Mouse (Mus musculus) midbrain, embryonic 14.5 days (tissue): ENCODE results near the gene Osbpl2. TPM values are rescaled to one million over a fixed set of nuclear protein-coding genes. Genes with fewer than 3 reads are reported as not detected.
"Not testable (repeated sequence)": the region's sequence is repeated elsewhere in the genome, so short reads cannot be mapped to it uniquely, and the experiment has no call there.

Source experiments
- ATAC-seq: fragments of 200-750 bp; cut with Nextera tagmentation; 2 replicates; pipeline ENCODE4 v1.8.0; 2017; ENCODE audit warnings: moderate number of reproducible peaks, moderate library complexity; ENCODE audit not compliant: low FRiP score, low TSS enrichment
- DNase-seq: peaks from one replicate; pipeline ENCODE4 v3.0.0-alpha.2; 2015
- H3K27ac ChIP-seq: fragments of 300-500 bp; sonication (generic); replicated peaks from 2 replicates; pipeline ENCODE4 v1.5.1; 2014; ENCODE audit warnings: mild to moderate bottlenecking, low read depth, low read length, moderate library complexity
- H3K27me3 ChIP-seq: fragments of 300-500 bp; sonication (generic); 2 replicates; pipeline ENCODE4 v1.6.1; 2014; ENCODE audit warnings: low read length, control low read depth, mixed read lengths; ENCODE audit not compliant: control insufficient read depth, insufficient read depth
- H3K36me3 ChIP-seq: fragments of 300-500 bp; sonication (generic); 2 replicates; pipeline ENCODE4 v1.6.1; 2014; ENCODE audit warnings: low read length, control low read depth; ENCODE audit not compliant: control insufficient read depth, insufficient read depth
- H3K4me1 ChIP-seq: fragments of 300-500 bp; sonication (generic); 2 replicates; pipeline ENCODE4 v1.6.1; 2014; ENCODE audit warnings: mild to moderate bottlenecking, antibody characterized with exemption, low read length, control low read depth; ENCODE audit not compliant: control insufficient read depth, insufficient read depth
- H3K4me2 ChIP-seq: fragments of 300-500 bp; sonication (generic); 2 replicates; pipeline ENCODE4 v1.6.1; 2014; ENCODE audit warnings: mild to moderate bottlenecking, low read length, moderate library complexity
- H3K4me3 ChIP-seq: fragments of 300-500 bp; sonication (generic); replicated peaks from 2 replicates; pipeline ENCODE4 v1.5.1; 2014; ENCODE audit warnings: low read depth, low read length
- H3K9ac ChIP-seq: fragments of 300-500 bp; sonication (generic); replicated peaks from 2 replicates; pipeline ENCODE4 v1.6.1; 2014; ENCODE audit warnings: mild to moderate bottlenecking, low read length, moderate library complexity
- H3K9me3 ChIP-seq: fragments of 300-500 bp; sonication (generic); 2 replicates; pipeline ENCODE4 v1.6.1; 2016; ENCODE audit warnings: low read length, control low read depth, mixed read lengths; ENCODE audit not compliant: control insufficient read depth
- WGBS: fragments of 180-500 bp; shearing (Covaris S2); extraction: QIAGEN DNeasy Blood & Tissue Kit; methylation state at CpG from one replicate; pipeline ENCODE4 v1.1.7; 2014; 5-methylcytosine and 5-hydroxymethylcytosine counted together
- polyA plus RNA-seq: library from polyadenylated mRNA; unstranded; fragments of >200 nt; fragmentation: Nextera tagmentation; extraction: Ambion mirVana; gene quantifications from 2 replicates; pipeline ENCODE4 v1.2.1, GENCODE M21; 2014

Osbpl2 gene
- polyA plus RNA-seq, 1 experiment from 2014 or later = 76.6 TPM

GRCm38 (mm10) chr2:180165855-180166254 lies 46.7 kb downstream of the Osbpl2 start:
- ATAC-seq = no peak
- H3K9ac ChIP-seq = no peak overlapping the region
- H3K27ac ChIP-seq = no peak overlapping the region
- no peaks in the 10 kb centered on the region for H3K4me1 ChIP-seq
- no peak for DNase-seq
- no peaks in the 10 kb centered on the region for H3K27me3 ChIP-seq
- H3K4me3 ChIP-seq = no peak overlapping the region
- H3K9me3 ChIP-seq = no peaks in the 10 kb centered on the region
- no peak overlapping the region for H3K4me2 ChIP-seq
- 74% methylated on average over 2 of the region's 2 CpGs for WGBS
- H3K36me3 ChIP-seq = peaks cover 33% of the 10 kb centered on the region

GRCm38 (mm10) chr2:180166869-180167268 lies 47.8 kb downstream of the Osbpl2 start:
- H3K4me2 ChIP-seq = no peak overlapping the region
- ATAC-seq (no peak), DNase-seq (no peak)
- no peaks in the 10 kb centered on the region for H3K27me3 ChIP-seq
- no peaks in the 10 kb centered on the region for H3K4me1 ChIP-seq
- WGBS = 81% methylated on average over 2 of the region's 2 CpGs
- H3K27ac ChIP-seq = no peak overlapping the region
- H3K36me3 ChIP-seq = peaks cover 23% of the 10 kb centered on the region
- no peak overlapping the region for H3K4me3 ChIP-seq
- no peaks in the 10 kb centered on the region for H3K9me3 ChIP-seq
- H3K9ac ChIP-seq = no peak overlapping the region

- no peaks in the 10 kb centered on the region for H3K9me3 ChIP-seq
- H3K27ac ChIP-seq = no peak overlapping the region
- H3K27me3 ChIP-seq = no peaks in the 10 kb centered on the region
- H3K9ac ChIP-seq = no peak overlapping the region
- H3K4me1 ChIP-seq = peaks cover 14% of the 10 kb centered on the region
- H3K4me3 ChIP-seq = no peak overlapping the region
- ATAC-seq (no peak), DNase-seq (no peak)
- peaks cover 24% of the 10 kb centered on the region for H3K36me3 ChIP-seq
- WGBS = 91% methylated on average over 11 of the region's 11 CpGs
- no peak overlapping the region for H3K4me2 ChIP-seq
These were observed 51.2 kb downstream of the Osbpl2 start for GRCm38 (mm10) chr2:180170151-180170805.

GRCm38 (mm10) chr2:180170806-180171521 lies 51.9 kb downstream of the Osbpl2 start, which contains the start of gene Adrm1:
Adrm1 (plus strand) TSS chr2:180171485.
- Histone ChIP-seq H3K27me3 (no peaks in the 10 kb centered on the region), H3K4me1 (peaks cover 14% of the 10 kb centered on the region), H3K27ac (peak within 1 kb of the TSS; percentile 94), H3K4me3 (peak within 1 kb of the TSS; percentile 94), H3K36me3 (peaks cover 31% of the 10 kb centered on the region), H3K4me2 (peak within 1 kb of the TSS; percentile 79), H3K9me3 (no peaks in the 10 kb centered on the region), H3K9ac (peak within 1 kb of the TSS; percentile 96)
- DNase-seq (peak; percentile 98), ATAC-seq (peak; percentile 98)
- WGBS = 5% methylated on average over 41 of the region's 41 CpGs

- peak overlapping the region; percentile 94 for H3K27ac ChIP-seq
- H3K36me3 ChIP-seq = peaks cover 37% of the 10 kb centered on the region
- H3K9ac ChIP-seq = peak overlapping the region; percentile 96
- H3K27me3 ChIP-seq = no peaks in the 10 kb centered on the region
- H3K4me2 ChIP-seq = peak overlapping the region; percentile 79
- ATAC-seq (peak; percentile 72), DNase-seq (peak; percentile 74)
- H3K4me1 ChIP-seq = peaks cover 14% of the 10 kb centered on the region
- no peaks in the 10 kb centered on the region for H3K9me3 ChIP-seq
- under 1% methylated on average over 74 of the region's 80 CpGs for WGBS
- H3K4me3 ChIP-seq = peak overlapping the region; percentile 94
These were observed 52.5 kb downstream of the Osbpl2 start for GRCm38 (mm10) chr2:180171522-180172070.

GRCm38 (mm10) chr2:180172152-180172551 lies 53.0 kb downstream of the Osbpl2 start:
- ATAC-seq = no peak
- H3K4me2 ChIP-seq = peak overlapping the region; percentile 79
- 7% methylated on average over 9 of the region's 9 CpGs for WGBS
- no peaks in the 10 kb centered on the region for H3K27me3 ChIP-seq
- H3K4me3 ChIP-seq = peak overlapping the region; percentile 94
- H3K36me3 ChIP-seq = peaks cover 42% of the 10 kb centered on the region
- DNase-seq = no peak
- peaks cover 14% of the 10 kb centered on the region for H3K4me1 ChIP-seq
- peak overlapping the region; percentile 96 for H3K9ac ChIP-seq
- no peaks in the 10 kb centered on the region for H3K9me3 ChIP-seq
- no peak overlapping the region for H3K27ac ChIP-seq

GRCm38 (mm10) chr2:180173163-180173562 lies 54.1 kb downstream of the Osbpl2 start:
- H3K4me3 ChIP-seq = peak overlapping the region; percentile 94; the same call in 1 of the 2 replicates
- ATAC-seq (no peak), DNase-seq (no peak)
- peak overlapping the region; percentile 79 for H3K4me2 ChIP-seq
- no peak overlapping the region for H3K9ac ChIP-seq
- H3K36me3 ChIP-seq = peaks cover 53% of the 10 kb centered on the region
- H3K4me1 ChIP-seq = peaks cover 14% of the 10 kb centered on the region
- no peaks in the 10 kb centered on the region for H3K27me3 ChIP-seq
- H3K27ac ChIP-seq = no peak overlapping the region
- H3K9me3 ChIP-seq = no peaks in the 10 kb centered on the region
- 89% methylated on average over 4 of the region's 4 CpGs for WGBS

GRCm38 (mm10) chr2:180173711-180174110 lies 54.6 kb downstream of the Osbpl2 start:
- H3K36me3 ChIP-seq = peaks cover 58% of the 10 kb centered on the region
- H3K4me2 ChIP-seq = not testable (repeated sequence)

More at GRCm38 (mm10) chr2:180173711-180174110, 54.6 kb downstream of the Osbpl2 start:
- WGBS = 93% methylated on average over 8 of the region's 8 CpGs
- peaks cover 14% of the 10 kb centered on the region for H3K4me1 ChIP-seq
- not testable (repeated sequence) for H3K4me3 ChIP-seq, H3K9ac ChIP-seq, ATAC-seq, H3K27ac ChIP-seq, H3K9me3 ChIP-seq, H3K27me3 ChIP-seq, DNase-seq
